Mouse (Mus musculus) neural tube, embryonic 11.5 days (tissue): ENCODE data around the gene Rabgap1. TPM values are rescaled to one million over a fixed set of nuclear protein-coding genes. Genes with fewer than 3 reads are reported as not detected.

ENCODE experiments used
- ATAC-seq: fragments of 200-750 bp; cut with Nextera tagmentation; 2 replicates; pipeline ENCODE4 v1.8.0; 2017; ENCODE audit warnings: moderate number of reproducible peaks, mild to moderate bottlenecking, moderate TSS enrichment, moderate library complexity; ENCODE audit not compliant: insufficient read depth, low FRiP score, low TSS enrichment
- DNase-seq: peaks from one replicate; pipeline ENCODE4 v3.0.0-alpha.2; 2015; ENCODE audit warnings: low spot score
- H3K27ac ChIP-seq: fragments of 300-500 bp; sonication (generic); 2 replicates; pipeline ENCODE4 v1.5.1; 2014; ENCODE audit warnings: low read depth, mild to moderate bottlenecking, low read length
- H3K27me3 ChIP-seq: fragments of 300-500 bp; sonication (generic); 2 replicates; pipeline ENCODE4 v1.6.1; 2014; ENCODE audit warnings: mild to moderate bottlenecking, low read length, mixed read lengths; ENCODE audit not compliant: control insufficient read depth, insufficient read depth
- H3K36me3 ChIP-seq: fragments of 300-500 bp; sonication (generic); 2 replicates; pipeline ENCODE4 v1.6.1; 2014; ENCODE audit warnings: mild to moderate bottlenecking, low read length, moderate library complexity, mixed read lengths; ENCODE audit not compliant: control insufficient read depth, insufficient read depth
- H3K4me1 ChIP-seq: fragments of 300-500 bp; sonication (generic); 2 replicates; pipeline ENCODE4 v1.6.1; 2014; ENCODE audit warnings: low read length, mixed read lengths; ENCODE audit not compliant: control insufficient read depth, insufficient read depth
- H3K4me2 ChIP-seq: fragments of 300-500 bp; sonication (generic); 2 replicates; pipeline ENCODE4 v1.6.1; 2014; ENCODE audit warnings: low read depth, mild to moderate bottlenecking, moderate library complexity
- H3K4me3 ChIP-seq: fragments of 300-500 bp; sonication (generic); 2 replicates; pipeline ENCODE4 v1.5.1; 2014; ENCODE audit warnings: low read depth, low read length
- H3K9ac ChIP-seq: fragments of 300-500 bp; sonication (generic); 2 replicates; pipeline ENCODE4 v1.6.1; 2014; ENCODE audit warnings: mild to moderate bottlenecking, low read length
- H3K9me3 ChIP-seq: fragments of 300-500 bp; sonication (generic); 2 replicates; pipeline ENCODE4 v1.6.1; 2016; ENCODE audit warnings: low read length; ENCODE audit not compliant: control insufficient read depth
- WGBS: fragments of 180-500 bp; shearing (Covaris S2); extraction: QIAGEN DNeasy Blood & Tissue Kit; methylation state at CpG from one replicate; pipeline ENCODE4 v1.1.7; 2014; 5-methylcytosine and 5-hydroxymethylcytosine counted together
- polyA plus RNA-seq: library from polyadenylated mRNA; unstranded; fragments of >200 nt; fragmentation: Nextera tagmentation; extraction: Ambion mirVana; gene quantifications from 2 replicates; pipeline ENCODE4 v1.2.1, GENCODE M21; 2014

The Rabgap1 gene
- polyA plus RNA-seq, 1 experiment from 2014 or later: 38.7 TPM

DNA sequence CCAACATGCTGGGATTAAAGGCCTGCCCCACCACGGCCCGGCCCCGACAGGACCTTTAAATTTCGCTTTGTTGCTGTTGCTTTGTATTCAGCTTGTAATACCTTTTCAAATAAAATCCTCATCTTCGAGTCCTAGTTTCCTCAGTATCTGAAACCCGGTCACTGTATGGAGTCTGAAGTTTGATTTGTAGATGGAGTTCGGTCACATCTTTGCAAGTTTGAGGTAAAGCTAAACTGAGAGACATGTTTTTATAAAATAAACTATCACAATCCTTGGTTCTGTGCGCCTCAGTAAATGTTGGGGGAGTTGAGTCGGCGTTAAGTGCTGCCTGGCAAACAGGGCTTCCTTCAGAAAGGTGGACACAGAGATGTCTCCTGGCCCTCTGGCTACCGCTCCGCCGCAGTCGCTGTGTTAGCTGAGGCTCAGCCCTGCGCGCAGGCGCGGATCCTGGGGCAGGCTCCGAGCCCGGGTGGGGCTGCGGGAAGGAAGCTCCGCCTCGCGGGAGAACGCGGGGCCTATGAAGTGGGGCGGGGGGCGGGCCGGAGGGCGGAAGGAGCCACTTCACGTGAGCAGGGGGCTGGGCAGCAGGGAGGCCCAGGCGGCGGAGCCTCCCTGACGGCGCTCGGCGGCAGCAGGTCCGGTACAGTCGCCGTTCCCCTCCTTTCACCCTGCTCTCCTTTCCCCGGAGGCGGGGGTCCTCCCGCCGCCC is 8.7 kb downstream of the Rabgap1 start:
- Histone ChIP-seq H3K4me1 (peaks cover 5% of the 10 kb centered on the region), H3K4me2 (peak overlapping the region; percentile 86), H3K36me3 (no peaks in the 10 kb centered on the region), H3K4me3 (peak overlapping the region; percentile 92), H3K9ac (peak overlapping the region; percentile 91), H3K9me3 (no peaks in the 10 kb centered on the region), H3K27me3 (no peaks in the 10 kb centered on the region), H3K27ac (peak overlapping the region; percentile 70)
- WGBS: 13% methylated on average over 32 of the region's 44 CpGs
- ATAC-seq (peak; percentile 97), DNase-seq (peak; percentile 97)

DNA sequence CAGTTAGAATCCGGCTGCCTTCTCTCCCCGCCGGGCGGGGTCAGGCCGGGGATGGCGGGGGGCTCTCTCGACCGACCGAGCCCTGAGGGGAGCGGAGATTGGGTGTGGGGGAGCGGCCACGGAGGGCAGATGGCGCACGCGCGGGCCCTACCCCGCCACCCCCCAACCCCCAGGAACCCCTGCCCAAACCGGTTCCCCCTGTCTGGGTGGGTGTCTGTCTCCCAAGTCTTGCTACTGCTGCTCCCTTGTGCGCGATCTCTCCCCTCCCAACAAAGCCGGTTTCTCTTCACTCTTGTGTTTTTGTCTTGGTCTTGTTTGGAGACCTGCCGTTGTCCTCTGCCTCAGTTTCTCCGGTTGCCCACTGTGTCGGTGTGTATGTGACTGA is 9.3 kb downstream of the Rabgap1 start:
- Histone ChIP-seq H3K4me2 (peak overlapping the region; percentile 86), H3K36me3 (no peaks in the 10 kb centered on the region), H3K4me1 (peaks cover 5% of the 10 kb centered on the region), H3K27me3 (no peaks in the 10 kb centered on the region), H3K27ac (peak overlapping the region; percentile 70), H3K4me3 (peak overlapping the region; percentile 92), H3K9me3 (no peaks in the 10 kb centered on the region), H3K9ac (peak overlapping the region; percentile 91)
- DNase-seq (no peak), ATAC-seq (peak; percentile 85)
- under 1% methylated on average over 15 of the region's 24 CpGs for WGBS

DNA sequence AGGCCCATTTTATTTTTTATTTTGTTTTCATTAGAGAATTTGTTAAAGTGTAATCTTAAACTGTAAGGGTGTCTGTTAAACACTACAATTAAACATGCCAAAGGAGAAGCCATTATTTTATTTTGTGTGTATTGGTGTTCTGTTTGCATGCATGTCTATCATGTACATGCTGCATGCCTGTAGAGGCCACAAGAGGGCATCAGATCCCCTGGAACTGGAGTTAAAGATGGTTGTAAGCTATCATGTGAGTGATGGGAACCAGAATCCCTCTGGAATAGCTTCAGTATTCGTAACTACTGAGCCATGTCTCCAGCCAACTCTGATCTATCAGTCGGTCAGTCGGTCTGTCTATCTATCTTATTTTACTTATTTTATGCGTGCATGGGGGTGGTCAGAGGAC is 17.6 kb downstream of the Rabgap1 start:
- no peak overlapping the region for H3K27ac ChIP-seq
- H3K4me3 ChIP-seq: no peak overlapping the region
- H3K4me2 ChIP-seq: no peak overlapping the region
- H3K36me3 ChIP-seq: no peaks in the 10 kb centered on the region
- ATAC-seq (no peak), DNase-seq (no peak)
- no peak overlapping the region for H3K9ac ChIP-seq
- no peaks in the 10 kb centered on the region for H3K9me3 ChIP-seq
- 95% methylated on average over 4 of the region's 4 CpGs for WGBS
- no peaks in the 10 kb centered on the region for H3K27me3 ChIP-seq
- no peaks in the 10 kb centered on the region for H3K4me1 ChIP-seq

GRCm38 (mm10) chr2:37466266-37466665 is 23.2 kb downstream of the Rabgap1 start:
- Histone ChIP-seq H3K36me3 (0 out of 2 replicates have a peak, but pooled peaks cover 2% of the 10 kb centered on the region), H3K27ac (no peak overlapping the region), H3K27me3 (no peaks in the 10 kb centered on the region), H3K9me3 (no peaks in the 10 kb centered on the region), H3K4me2 (no peak overlapping the region), H3K4me3 (no peak overlapping the region), H3K9ac (no peak overlapping the region), H3K4me1 (no peaks in the 10 kb centered on the region)
- ATAC-seq (no peak), DNase-seq (no peak)
- 96% methylated on average over 4 of the region's 4 CpGs for WGBS

DNA sequence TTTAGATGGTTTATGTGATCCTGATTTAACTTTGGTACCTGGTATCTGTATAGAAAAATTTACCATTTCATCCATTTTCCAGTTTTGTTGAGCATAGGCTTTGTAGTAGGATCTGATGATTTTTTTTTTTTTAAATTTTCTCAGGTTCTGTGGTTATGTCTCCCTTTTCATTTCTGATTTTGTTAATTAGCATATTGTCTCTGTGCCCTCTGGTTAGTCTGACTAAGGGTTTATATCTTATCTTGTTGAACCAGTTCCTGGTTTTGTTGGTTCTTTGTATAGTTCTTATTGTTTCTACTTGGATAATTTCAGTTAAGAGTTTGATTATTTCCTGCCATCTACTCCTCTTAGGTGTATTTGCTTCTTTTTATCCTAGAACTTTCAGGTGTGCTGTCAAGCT is 36.5 kb downstream of the Rabgap1 start:
- no peak for DNase-seq
- no peak overlapping the region for H3K4me2 ChIP-seq
- no peak for ATAC-seq
- no peak overlapping the region for H3K27ac ChIP-seq
- H3K36me3 ChIP-seq: peaks cover 10% of the 10 kb centered on the region
- no peaks in the 10 kb centered on the region for H3K9me3 ChIP-seq
- no peak overlapping the region for H3K9ac ChIP-seq
- no peaks in the 10 kb centered on the region for H3K27me3 ChIP-seq
- H3K4me1 ChIP-seq: no peaks in the 10 kb centered on the region
- no peak overlapping the region for H3K4me3 ChIP-seq

DNA sequence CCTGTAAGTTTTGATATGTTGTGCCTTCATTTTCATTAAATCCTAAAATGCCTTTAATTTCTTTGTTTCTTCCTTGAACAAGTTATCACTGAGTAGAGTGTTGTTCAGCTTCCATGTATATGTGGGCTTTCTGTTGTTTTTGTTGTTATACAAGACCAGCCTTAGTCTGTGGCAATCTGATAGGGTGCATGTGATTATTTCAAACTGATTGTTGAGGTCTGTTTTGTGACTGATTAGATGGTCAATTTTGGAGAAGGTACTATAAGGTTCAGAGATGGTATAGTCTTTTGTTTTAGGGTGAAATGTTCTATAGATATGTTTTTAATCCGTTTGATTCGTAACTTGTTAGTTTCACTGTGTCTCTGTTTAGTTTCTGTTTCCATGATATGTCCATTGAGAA is 37.0 kb downstream of the Rabgap1 start:
- Histone ChIP-seq H3K27ac (no peak overlapping the region), H3K4me2 (no peak overlapping the region), H3K27me3 (no peaks in the 10 kb centered on the region), H3K36me3 (peaks cover 10% of the 10 kb centered on the region), H3K9me3 (no peaks in the 10 kb centered on the region), H3K9ac (no peak overlapping the region), H3K4me3 (no peak overlapping the region), H3K4me1 (no peaks in the 10 kb centered on the region)
- DNase-seq (no peak), ATAC-seq (no peak)
- 97% methylated on average over 2 of the region's 2 CpGs for WGBS

DNA sequence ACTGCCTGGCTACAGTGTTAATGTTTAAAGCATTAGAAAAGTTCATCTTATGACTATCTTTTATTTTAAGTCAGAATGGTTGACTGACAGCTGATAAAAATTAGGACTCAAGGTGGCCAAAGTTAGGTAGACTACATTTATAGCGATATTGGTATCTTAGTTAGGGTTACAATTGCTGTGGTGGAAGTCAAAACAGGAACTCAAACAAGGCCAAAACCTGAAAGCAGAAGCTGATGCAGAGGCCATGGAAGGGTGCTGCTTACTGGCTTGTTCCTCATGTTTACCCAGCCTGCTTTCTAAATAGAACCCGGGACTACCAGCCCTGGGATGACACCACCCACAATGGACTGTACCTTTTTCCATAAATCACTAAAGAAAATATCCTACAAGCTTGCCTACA is 41.1 kb downstream of the Rabgap1 start:
- Histone ChIP-seq H3K27me3 (no peaks in the 10 kb centered on the region), H3K4me2 (no peak overlapping the region), H3K4me3 (no peak overlapping the region), H3K36me3 (0 out of 2 replicates have a peak, but pooled peaks cover 4% of the 10 kb centered on the region), H3K9me3 (no peaks in the 10 kb centered on the region), H3K4me1 (no peaks in the 10 kb centered on the region), H3K27ac (no peak overlapping the region), H3K9ac (no peak overlapping the region)
- DNase-seq (no peak), ATAC-seq (no peak)
- 85% methylated on average over 2 of the region's 2 CpGs for WGBS

GRCm38 (mm10) chr2:37485370-37485769 is 42.3 kb downstream of the Rabgap1 start:
- DNase-seq (no peak), ATAC-seq (no peak)

GRCm38 (mm10) chr2:37486408-37486807 is 43.3 kb downstream of the Rabgap1 start:
- Histone ChIP-seq H3K4me1 (no peaks in the 10 kb centered on the region), H3K36me3 (0 out of 2 replicates have a peak, but pooled peaks cover 4% of the 10 kb centered on the region)
- ATAC-seq: no peak

More at GRCm38 (mm10) chr2:37485370-37485769, 42.3 kb downstream of the Rabgap1 start:
- no peaks in the 10 kb centered on the region for H3K9me3 ChIP-seq
- H3K4me3 ChIP-seq: no peak overlapping the region
- H3K36me3 ChIP-seq: 0 out of 2 replicates have a peak, but pooled peaks cover 4% of the 10 kb centered on the region
- WGBS: 86% methylated on average over 1 of the region's 1 CpGs
- no peaks in the 10 kb centered on the region for H3K27me3 ChIP-seq
- H3K9ac ChIP-seq: no peak overlapping the region
- H3K27ac ChIP-seq: no peak overlapping the region
- no peak overlapping the region for H3K4me2 ChIP-seq
- no peaks in the 10 kb centered on the region for H3K4me1 ChIP-seq

More at GRCm38 (mm10) chr2:37486408-37486807, 43.3 kb downstream of the Rabgap1 start:
- Histone ChIP-seq H3K4me2 (no peak overlapping the region), H3K4me3 (no peak overlapping the region), H3K9me3 (no peaks in the 10 kb centered on the region), H3K27me3 (no peaks in the 10 kb centered on the region), H3K27ac (no peak overlapping the region), H3K9ac (no peak overlapping the region)
- DNase-seq: no peak
